Mouse (Mus musculus) hindbrain, embryonic 11.5 days (tissue): Measurements from ENCODE around the gene Mgrn1. TPM values are rescaled to one million over a fixed set of nuclear protein-coding genes. Genes with fewer than 3 reads are reported as not detected.

Source experiments
- ATAC-seq: fragments of 200-750 bp; cut with Nextera tagmentation; 2 replicates; pipeline ENCODE4 v1.8.0; 2017; ENCODE audit warnings: mild to moderate bottlenecking, moderate TSS enrichment, moderate library complexity; ENCODE audit not compliant: low FRiP score
- DNase-seq: peaks from one replicate; pipeline ENCODE4 v3.0.0-alpha.2; 2015; ENCODE audit warnings: low spot score
- H3K27ac ChIP-seq: fragments of 300-500 bp; sonication (generic); 2 replicates; pipeline ENCODE4 v1.5.1; 2014; ENCODE audit warnings: mild to moderate bottlenecking, low read depth, low read length
- H3K27me3 ChIP-seq: fragments of 300-500 bp; sonication (generic); 2 replicates; pipeline ENCODE4 v1.6.1; 2014; ENCODE audit warnings: mild to moderate bottlenecking, low read length, moderate library complexity, mixed read lengths; ENCODE audit not compliant: control insufficient read depth, insufficient read depth
- H3K36me3 ChIP-seq: fragments of 300-500 bp; sonication (generic); 2 replicates; pipeline ENCODE4 v1.6.1; 2014; ENCODE audit warnings: mild to moderate bottlenecking, low read length, moderate library complexity, mixed read lengths; ENCODE audit not compliant: control insufficient read depth, insufficient read depth
- H3K4me1 ChIP-seq: fragments of 300-500 bp; sonication (generic); replicated peaks from 2 replicates; pipeline ENCODE4 v1.6.1; 2014; ENCODE audit warnings: low read length, mixed read lengths; ENCODE audit not compliant: control insufficient read depth, insufficient read depth
- H3K4me2 ChIP-seq: fragments of 300-500 bp; sonication (generic); replicated peaks from 2 replicates; pipeline ENCODE4 v1.6.1; 2014; ENCODE audit warnings: mild to moderate bottlenecking, low read depth, low read length
- H3K4me3 ChIP-seq: fragments of 300-500 bp; sonication (generic); 2 replicates; pipeline ENCODE4 v1.5.1; 2014; ENCODE audit warnings: low read depth, low read length
- H3K9ac ChIP-seq: fragments of 300-500 bp; sonication (generic); 2 replicates; pipeline ENCODE4 v1.6.1; 2014; ENCODE audit warnings: low read depth, low read length
- H3K9me3 ChIP-seq: fragments of 300-500 bp; sonication (generic); 2 replicates; pipeline ENCODE4 v1.6.1; 2016; ENCODE audit warnings: low read length; ENCODE audit not compliant: control insufficient read depth
- WGBS: fragments of 180-500 bp; shearing (Covaris S2); extraction: QIAGEN DNeasy Blood & Tissue Kit; methylation state at CpG from one replicate; pipeline ENCODE4 v1.1.7; 2014; 5-methylcytosine and 5-hydroxymethylcytosine counted together
- polyA plus RNA-seq: library from polyadenylated mRNA; unstranded; fragments of >200 nt; fragmentation: Nextera tagmentation; extraction: Ambion mirVana; gene quantifications from 2 replicates; pipeline ENCODE4 v1.2.1, GENCODE M21; 2014

Mgrn1 gene
- polyA plus RNA-seq, 1 experiment from 2014 or later, result 61.3 TPM

DNA sequence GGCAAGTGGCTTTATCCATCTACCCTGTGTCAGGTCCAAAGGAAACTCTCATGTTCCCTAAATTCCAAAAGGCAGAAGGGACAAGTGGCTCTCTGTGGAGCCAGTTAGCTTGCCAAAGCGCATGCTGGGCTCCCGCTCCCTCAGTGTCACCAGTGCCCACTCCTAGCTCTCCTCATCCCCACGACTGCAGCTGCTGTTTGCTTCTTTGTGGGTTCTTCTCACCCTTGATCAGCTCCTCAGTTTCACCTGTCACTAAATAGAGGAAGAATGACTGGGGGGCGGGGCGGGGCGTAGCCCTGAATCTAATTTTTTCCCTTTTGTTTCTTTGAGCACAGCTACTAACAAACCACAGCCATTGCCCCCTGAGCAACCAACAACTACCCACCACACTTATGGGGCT lies 12.8 kb downstream of the Mgrn1 start:
- H3K36me3 ChIP-seq, result no peaks in the 10 kb centered on the region
- no peak for ATAC-seq
- 86% methylated on average over 6 of the region's 6 CpGs for WGBS

DNA sequence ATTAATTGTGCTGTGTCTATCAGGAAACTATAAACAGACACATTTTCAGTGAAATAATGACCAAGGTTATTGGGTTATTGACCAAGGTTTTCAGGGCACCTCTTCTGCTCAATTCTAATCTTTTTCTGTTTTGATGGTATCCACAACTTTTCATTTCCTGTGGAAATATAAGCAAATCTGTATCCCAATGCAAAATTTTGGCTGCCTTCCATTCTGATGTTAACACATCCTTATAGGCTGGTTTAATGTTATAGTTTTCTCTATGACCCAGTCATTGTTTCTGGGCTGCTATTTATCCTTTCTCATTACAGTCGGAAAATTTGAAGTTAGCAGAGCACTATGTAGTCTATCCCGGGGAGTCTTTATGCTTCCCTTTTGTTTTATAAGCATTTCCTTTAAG lies 13.7 kb downstream of the Mgrn1 start:
- no peak overlapping the region for H3K9ac ChIP-seq
- no peaks in the 10 kb centered on the region for H3K27me3 ChIP-seq
- H3K4me1 ChIP-seq, result no peaks in the 10 kb centered on the region
- no peaks in the 10 kb centered on the region for H3K9me3 ChIP-seq
- ATAC-seq, result no peak
- no peaks in the 10 kb centered on the region for H3K36me3 ChIP-seq
- no peak overlapping the region for H3K4me2 ChIP-seq
- no peak overlapping the region for H3K27ac ChIP-seq
- WGBS, result 91% methylated on average over 2 of the region's 2 CpGs
- H3K4me3 ChIP-seq, result no peak overlapping the region
- no peak for DNase-seq

More for the DNA sequence above, 12.8 kb downstream of the Mgrn1 start:
- H3K9ac ChIP-seq, result no peak overlapping the region
- no peak overlapping the region for H3K4me2 ChIP-seq
- no peaks in the 10 kb centered on the region for H3K4me1 ChIP-seq
- no peaks in the 10 kb centered on the region for H3K27me3 ChIP-seq
- no peak overlapping the region for H3K27ac ChIP-seq
- no peak overlapping the region for H3K4me3 ChIP-seq
- DNase-seq, result no peak
- H3K9me3 ChIP-seq, result no peaks in the 10 kb centered on the region

DNA sequence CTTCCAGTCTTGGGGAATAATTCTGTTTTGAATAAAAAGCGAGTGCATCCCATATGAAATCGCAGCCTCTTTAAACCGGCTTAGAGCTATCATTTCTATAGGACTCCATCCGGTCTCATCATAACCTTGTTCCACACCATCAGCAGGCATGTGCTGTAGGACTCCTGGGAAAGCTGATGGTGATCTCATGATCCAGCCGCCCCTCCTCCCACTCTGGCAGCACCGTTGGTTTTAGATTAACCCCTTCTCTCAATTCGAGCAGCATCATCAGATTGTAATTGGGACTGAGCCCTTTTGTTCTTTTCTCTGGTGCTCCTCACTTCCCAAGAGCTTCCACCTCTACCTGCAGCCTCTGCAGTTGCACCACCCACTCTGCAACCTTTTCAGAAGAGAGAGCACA lies 15.1 kb downstream of the Mgrn1 start:
- no peak overlapping the region for H3K4me3 ChIP-seq
- no peak overlapping the region for H3K4me2 ChIP-seq
- H3K4me1 ChIP-seq, result no peaks in the 10 kb centered on the region
- ATAC-seq (no peak), DNase-seq (no peak)
- H3K36me3 ChIP-seq, result no peaks in the 10 kb centered on the region
- no peaks in the 10 kb centered on the region for H3K9me3 ChIP-seq
- H3K27ac ChIP-seq, result no peak overlapping the region
- H3K9ac ChIP-seq, result no peak overlapping the region
- no peaks in the 10 kb centered on the region for H3K27me3 ChIP-seq
- 68% methylated on average over 7 of the region's 7 CpGs for WGBS

DNA sequence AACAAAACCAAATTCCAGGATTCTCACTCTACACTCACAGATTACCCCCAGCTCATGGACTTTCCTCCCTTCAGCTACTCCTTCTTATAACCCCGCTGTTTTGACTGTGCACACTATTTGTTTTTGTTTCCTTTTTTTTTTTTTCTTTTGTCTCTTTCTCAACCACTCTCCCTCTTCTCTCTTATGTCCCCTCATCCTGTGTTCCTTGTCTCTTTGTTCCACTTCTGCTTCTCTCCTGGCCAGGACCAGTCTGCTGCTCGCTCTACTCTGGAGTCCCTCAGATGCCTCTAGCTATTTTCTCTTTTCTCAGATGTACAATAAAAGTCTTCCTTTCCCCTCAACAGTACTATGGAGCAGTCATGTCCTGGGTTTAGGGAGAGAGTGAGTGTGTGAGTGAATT lies 16.3 kb downstream of the Mgrn1 start:
- H3K4me1 ChIP-seq, result no peaks in the 10 kb centered on the region
- H3K27me3 ChIP-seq, result no peaks in the 10 kb centered on the region
- H3K9me3 ChIP-seq, result no peaks in the 10 kb centered on the region
- no peak overlapping the region for H3K9ac ChIP-seq
- ATAC-seq, result no peak
- no peaks in the 10 kb centered on the region for H3K36me3 ChIP-seq
- H3K4me2 ChIP-seq, result no peak overlapping the region
- H3K4me3 ChIP-seq, result no peak overlapping the region
- no peak for DNase-seq
- H3K27ac ChIP-seq, result no peak overlapping the region
- 84% methylated on average over 2 of the region's 2 CpGs for WGBS

DNA sequence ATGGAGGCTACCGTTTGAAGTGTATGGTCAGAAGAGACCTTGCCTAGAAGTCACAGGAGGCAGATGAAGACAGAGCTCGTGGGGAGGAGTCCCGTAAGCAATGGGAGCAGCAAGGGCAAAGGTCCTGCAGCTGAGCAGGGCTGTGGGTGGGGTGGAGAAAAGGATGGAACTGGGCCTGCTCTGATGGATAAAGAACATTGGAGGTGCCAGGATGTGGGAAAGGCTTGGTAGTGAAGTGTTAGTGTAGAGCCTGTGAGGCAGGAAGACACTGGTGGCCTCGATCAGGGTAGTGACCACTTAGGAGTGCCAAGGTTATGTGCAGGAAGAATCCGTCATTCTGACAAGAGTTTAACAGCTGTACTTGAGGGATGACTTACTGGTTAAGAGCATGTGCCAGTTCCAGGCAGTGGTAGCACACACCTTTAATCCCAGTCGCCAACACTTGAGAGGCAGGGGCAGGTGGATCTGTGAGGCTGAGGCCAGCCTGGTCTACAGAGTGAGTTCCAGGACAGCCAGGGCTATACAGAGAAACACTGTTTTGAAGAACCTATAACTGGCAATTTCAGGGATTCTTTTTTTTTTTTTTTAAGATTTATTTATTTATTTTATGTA lies 17.5 kb downstream of the Mgrn1 start:
- H3K4me3 ChIP-seq, result no peak overlapping the region

DNA sequence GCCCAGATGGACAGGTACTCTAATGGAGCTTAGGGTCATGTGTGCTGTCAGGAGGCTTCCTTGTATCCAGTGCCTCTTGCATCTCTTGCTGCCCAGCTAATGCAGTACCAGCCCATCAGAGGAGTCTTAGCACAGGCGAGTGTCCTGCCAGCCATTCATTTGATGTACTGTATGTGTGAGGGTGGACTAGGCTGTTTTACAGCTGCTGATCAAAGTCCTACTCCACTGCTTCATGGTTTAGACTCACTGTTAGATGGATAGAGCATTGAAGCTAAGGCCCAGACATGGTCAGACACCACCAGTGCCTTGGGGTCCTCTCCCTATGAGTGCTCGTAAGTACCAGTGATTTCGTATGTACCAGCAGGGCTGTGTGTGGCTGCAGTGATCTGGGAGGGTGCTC lies 18.8 kb downstream of the Mgrn1 start:
- DNase-seq (no peak), ATAC-seq (no peak)
- no peaks in the 10 kb centered on the region for H3K36me3 ChIP-seq
- H3K9me3 ChIP-seq, result no peaks in the 10 kb centered on the region
- no peak overlapping the region for H3K9ac ChIP-seq
- H3K4me3 ChIP-seq, result no peak overlapping the region
- no peaks in the 10 kb centered on the region for H3K27me3 ChIP-seq
- 91% methylated on average over 3 of the region's 3 CpGs for WGBS
- no peaks in the 10 kb centered on the region for H3K4me1 ChIP-seq
- no peak overlapping the region for H3K4me2 ChIP-seq
- no peak overlapping the region for H3K27ac ChIP-seq

More for the DNA sequence above, 17.5 kb downstream of the Mgrn1 start:
- Histone ChIP-seq H3K4me1 (no peaks in the 10 kb centered on the region), H3K9ac (no peak overlapping the region), H3K36me3 (no peaks in the 10 kb centered on the region), H3K9me3 (no peaks in the 10 kb centered on the region), H3K27ac (no peak overlapping the region), H3K27me3 (no peaks in the 10 kb centered on the region), H3K4me2 (no peak overlapping the region)
- no peak for DNase-seq
- ATAC-seq, result no peak
- 79% methylated on average over 6 of the region's 6 CpGs for WGBS

DNA sequence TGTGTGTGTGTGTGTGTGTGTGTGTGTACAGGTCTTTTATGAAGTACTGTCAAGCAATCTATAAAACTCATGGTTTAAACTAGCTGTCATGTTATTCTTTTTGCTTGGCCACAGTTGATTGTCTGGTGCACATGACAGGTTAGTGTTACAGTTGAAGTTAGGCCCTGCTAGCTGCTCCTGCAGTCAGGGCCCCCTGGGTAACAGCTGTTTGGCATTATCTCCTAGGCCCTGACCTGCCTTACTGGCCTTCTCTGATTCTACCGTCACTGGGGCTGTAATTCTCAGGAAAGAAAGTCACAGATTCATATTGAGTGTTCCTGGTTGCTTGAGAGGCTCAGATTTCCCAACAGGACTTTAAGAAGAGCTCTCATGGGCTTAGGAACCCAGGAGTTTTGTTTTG lies 19.5 kb downstream of the Mgrn1 start:
- Histone ChIP-seq H3K4me2 (no peak overlapping the region), H3K4me1 (no peaks in the 10 kb centered on the region), H3K9ac (no peak overlapping the region), H3K9me3 (no peaks in the 10 kb centered on the region), H3K27me3 (no peaks in the 10 kb centered on the region), H3K27ac (no peak overlapping the region), H3K4me3 (no peak overlapping the region), H3K36me3 (no peaks in the 10 kb centered on the region)
- ATAC-seq (no peak), DNase-seq (no peak)
- 44% methylated on average over 1 of the region's 1 CpGs for WGBS

DNA sequence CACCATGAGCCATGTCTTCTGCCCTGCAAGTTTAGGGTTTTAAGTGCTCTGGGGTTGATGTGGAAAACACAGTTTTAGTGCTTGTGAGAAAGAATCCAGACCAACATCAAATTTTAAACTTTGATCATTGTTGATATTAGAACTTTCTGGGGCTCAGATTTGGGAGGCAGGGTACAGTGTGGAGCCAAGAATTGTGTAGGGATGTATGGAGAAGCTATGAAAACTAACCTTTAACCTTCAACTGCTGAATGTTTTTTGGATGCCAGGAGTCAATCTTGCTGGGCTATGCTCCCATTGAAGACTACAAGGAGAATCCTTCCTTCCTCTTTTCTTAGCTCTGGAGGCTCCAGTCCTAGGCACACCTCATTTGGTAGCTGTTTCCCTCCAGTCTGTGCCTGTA lies 20.5 kb downstream of the Mgrn1 start:
- Histone ChIP-seq H3K4me2 (no peak overlapping the region), H3K27ac (no peak overlapping the region), H3K9me3 (no peaks in the 10 kb centered on the region), H3K4me3 (no peak overlapping the region), H3K27me3 (no peaks in the 10 kb centered on the region), H3K4me1 (no peaks in the 10 kb centered on the region), H3K36me3 (no peaks in the 10 kb centered on the region), H3K9ac (no peak overlapping the region)
- DNase-seq (no peak), ATAC-seq (no peak)

DNA sequence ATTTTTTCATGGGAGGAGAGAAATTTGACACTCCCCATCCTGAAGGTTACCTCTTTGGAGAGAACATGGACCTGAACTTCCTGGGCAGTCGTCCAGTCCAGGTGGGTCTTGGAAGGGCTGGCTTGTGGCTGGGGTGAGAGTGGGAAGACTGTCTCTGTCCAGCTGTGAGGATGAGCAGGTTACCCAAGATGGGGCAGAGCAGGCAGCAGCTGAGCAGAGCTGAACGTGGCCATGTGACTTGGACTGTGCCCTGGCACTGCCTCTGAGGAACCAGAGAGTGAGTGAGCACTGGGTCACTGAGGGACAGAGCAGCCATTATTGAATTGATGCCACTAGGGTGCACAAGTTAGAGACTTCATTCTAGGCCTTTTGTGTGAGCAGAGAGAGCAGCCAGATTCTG lies 21.3 kb downstream of the Mgrn1 start:
- ATAC-seq, result no peak
- H3K4me3 ChIP-seq, result no peak overlapping the region
- H3K4me2 ChIP-seq, result no peak overlapping the region
- no peak overlapping the region for H3K9ac ChIP-seq
- H3K4me1 ChIP-seq, result no peaks in the 10 kb centered on the region
- 73% methylated on average over 2 of the region's 2 CpGs for WGBS
- no peaks in the 10 kb centered on the region for H3K9me3 ChIP-seq
- no peak for DNase-seq
- no peak overlapping the region for H3K27ac ChIP-seq
- no peaks in the 10 kb centered on the region for H3K27me3 ChIP-seq
- H3K36me3 ChIP-seq, result no peaks in the 10 kb centered on the region
